In genomic region chr3:107895720-107896569, GRCm38 (mm10) we compare ENCODE assay signal across 8 mouse cellular contexts. TPM values are rescaled to one million over a fixed set of nuclear protein-coding genes. Genes with fewer than 3 reads are reported as not detected.
DNase-seq lines count a peak whose midpoint lies in the region; ATAC-seq and TF ChIP-seq lines count a peak whose summit lies in the region.

Gene Gstm5 (plus strand): TSS chr3:107895821.

- H3K4me2 ChIP-seq in neural tube, embryonic 15.5 days = peak within 1 kb of the TSS; percentile 89

- peak; percentile 93 for DNase-seq in Muller cell, postnatal 12 days (ENCODE audit: inconsistent ontology term)
- DNase-seq in cerebellum, adult 9-11 months = peak; percentile 85
- DNase-seq in heart, postnatal 4 days = peak; percentile 87
- peak; percentile 91 to 93 for DNase-seq in layer of hippocampus, adult 2 months (ENCODE audit: low spot score in 2 of 2)
- DNase-seq in lung, adult 18-20 months = peak; percentile 78 to 83
- DNase-seq in testis, postnatal 10 days (ENCODE audit: low spot score) = peak; percentile 91

- no peaks in the 10 kb centered on the region for H3K9me3 ChIP-seq in neural tube, embryonic 15.5 days (replicated peaks)

- peak within 1 kb of the TSS; percentile 89 for H3K9ac ChIP-seq in neural tube, embryonic 15.5 days (replicated peaks)

- H3K4me1 ChIP-seq in neural tube, embryonic 15.5 days = peaks cover 10% of the 10 kb centered on the region

- no peaks in the 10 kb centered on the region for H3K27me3 ChIP-seq in neural tube, embryonic 15.5 days (replicated peaks)

- WGBS in neural tube, embryonic 15.5 days = 4% methylated on average over 40 of the region's 40 CpGs

- peak; percentile 99 for ATAC-seq in frontal cortex, adult (ENCODE audit: low TSS enrichment)
- ATAC-seq in neural tube, embryonic 15.5 days (ENCODE audit: low FRiP score) = peak; percentile 96

- peaks cover 26% of the 10 kb centered on the region for H3K36me3 ChIP-seq in neural tube, embryonic 15.5 days

- H3K4me3 ChIP-seq in layer of hippocampus, adult 2 months = peak within 1 kb of the TSS; percentile 88
- H3K4me3 ChIP-seq in neural tube, embryonic 15.5 days (replicated peaks) = peak within 1 kb of the TSS; percentile 83

- peak within 1 kb of the TSS; percentile 99 for H3K27ac ChIP-seq in layer of hippocampus, adult 2 months
- H3K27ac ChIP-seq in neural tube, embryonic 15.5 days (replicated peaks) = peak within 1 kb of the TSS; percentile 89

- no peak for TF ChIP-seq CTCF in layer of hippocampus, adult 2 months (conservative IDR thresholded peaks at IDR 0.05)

RNA-seq across cellular contexts. Expression of gene Gstm5, which starts in this region (rescaled TPM):
- 10 to 100 TPM; 48.2 to 50.6 TPM for total RNA-seq in heart, postnatal 4 days (2021)
- total RNA-seq in layer of hippocampus, adult 2 months (2021) = 100 to 1,000 TPM; 282 to 304 TPM
- 222 and 263 TPM in 2 replicates for polyA plus RNA-seq in neural tube, embryonic 15.5 days (2015; fragmentation: Nextera tagmentation; extraction: Ambion mirVana)

Comparison
In these comparisons a context has a peak if more than half of its experiments do, and no peak if none do; other contexts are left out.
1. Peak in every context shown above with its lines: DNase-seq, ATAC-seq, H3K4me3 ChIP-seq and H3K27ac ChIP-seq.
2. RNA of gene Gstm5 (total RNA-seq): 282 to 304 TPM in layer of hippocampus, adult 2 months; 48.2 to 50.6 TPM in heart, postnatal 4 days; every median in the first group is over 4 times any median in the second.